Mouse (Mus musculus) liver, adult (tissue): Measurements from ENCODE around the gene Foxm1.

Source experiments
- GATA4 ChIP-seq: IDR thresholded peaks from 2 replicates; pipeline ENCODE4 v1.6.1; 2014; ENCODE audit warnings: mild to moderate bottlenecking, low read length; ENCODE audit not compliant: insufficient replicate concordance

Foxm1 gene

DNA sequence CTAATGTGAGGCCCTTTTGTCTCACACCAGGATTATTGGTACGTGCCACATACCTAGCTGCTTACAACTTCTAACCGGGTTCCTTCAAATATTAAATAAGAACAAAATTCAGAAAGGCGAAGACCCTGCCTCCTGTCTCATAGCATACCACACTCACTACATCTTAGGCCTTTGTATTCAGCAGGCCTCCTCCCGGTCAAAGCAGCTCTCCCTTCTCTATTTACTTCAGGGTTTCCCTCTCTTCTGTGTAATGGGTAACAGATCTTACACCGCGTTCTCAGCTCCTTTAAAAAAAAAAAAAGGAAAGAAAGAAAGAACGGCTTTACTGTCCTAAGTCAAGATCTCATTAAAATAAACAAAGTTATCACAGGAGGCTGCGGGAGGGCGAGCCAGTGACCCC lies 866 bp upstream of the Foxm1 start:
- no peak for TF ChIP-seq GATA4

DNA sequence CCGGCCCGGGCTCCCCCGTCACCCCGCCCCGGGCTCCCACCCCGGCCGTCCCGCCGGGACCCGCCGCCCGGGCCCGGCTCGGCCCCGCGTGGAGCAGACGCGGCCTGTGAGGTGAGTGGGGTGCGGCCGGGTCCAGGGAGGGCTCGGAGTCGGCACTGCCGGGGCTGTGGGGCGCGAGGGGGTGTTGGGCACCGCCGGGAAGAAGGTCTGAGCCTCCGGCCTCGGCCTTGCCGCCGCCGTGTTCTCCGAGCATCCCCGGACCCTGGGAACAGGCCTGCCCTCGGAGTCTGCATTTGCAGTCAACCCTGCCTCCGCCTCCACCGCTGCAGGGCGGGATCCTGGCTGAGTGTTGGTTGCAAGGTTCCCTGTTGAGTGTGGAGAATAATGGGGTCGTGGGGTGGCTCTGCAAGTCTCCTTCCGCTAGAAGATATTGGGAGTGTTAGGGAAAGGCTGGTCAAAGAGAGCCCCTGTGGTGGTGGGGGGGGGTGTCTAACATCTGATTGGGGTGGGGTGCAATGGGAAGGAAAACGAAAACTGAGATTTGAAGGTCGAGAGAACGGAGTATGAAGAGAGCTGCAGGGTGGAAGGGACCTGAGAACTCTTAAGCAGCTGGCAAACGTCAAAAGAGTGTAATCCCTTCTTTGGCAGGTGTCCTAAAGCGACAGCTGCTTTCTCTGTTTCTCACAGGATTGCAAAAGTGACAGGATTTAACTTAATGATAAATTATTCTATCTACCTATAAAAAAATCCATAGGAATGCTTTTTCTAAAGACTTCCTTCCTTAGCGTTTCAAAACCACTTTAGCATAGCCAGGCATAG lies 449 bp downstream of the Foxm1 start:
- TF ChIP-seq GATA4, result no peak

DNA sequence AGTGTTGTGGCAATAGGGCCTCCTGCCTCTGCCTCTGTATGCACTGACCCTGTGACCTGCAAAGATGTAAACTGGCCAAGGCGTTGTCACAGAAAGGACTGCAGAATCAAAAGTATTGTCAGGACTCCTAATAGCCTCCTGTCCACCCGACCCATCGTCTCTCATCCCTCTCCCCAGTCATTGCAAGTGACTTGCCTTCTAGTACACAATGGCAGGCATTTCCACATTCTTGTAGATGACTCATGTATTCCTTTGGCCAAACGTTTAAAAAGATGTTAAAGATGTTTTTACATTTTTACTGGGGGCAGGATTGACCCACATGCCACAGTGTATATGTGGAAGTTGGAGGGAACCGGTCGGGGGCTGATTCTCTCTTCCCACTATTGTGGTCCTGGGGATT lies 2.0 kb downstream of the Foxm1 start:
- no peak for TF ChIP-seq GATA4

DNA sequence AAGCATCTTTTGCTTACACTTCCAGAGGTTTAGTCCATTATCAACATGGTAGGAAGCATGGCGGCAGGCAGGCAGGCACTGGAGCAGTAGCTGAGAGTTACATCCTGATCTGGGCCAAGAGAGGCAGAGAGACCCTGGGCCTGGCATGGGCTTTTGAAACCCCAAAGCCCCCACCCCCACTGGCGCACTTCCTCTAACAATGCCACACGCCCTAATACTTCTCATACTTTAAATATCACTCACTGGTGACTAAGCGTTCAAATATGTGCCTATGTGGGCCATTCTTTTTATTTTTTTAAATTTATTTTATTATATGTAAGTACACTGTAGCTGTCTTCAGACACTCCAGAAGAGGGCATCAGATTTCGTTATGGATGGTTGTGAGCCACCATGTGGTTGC lies 3.7 kb downstream of the Foxm1 start:
- TF ChIP-seq GATA4, result no peak

DNA sequence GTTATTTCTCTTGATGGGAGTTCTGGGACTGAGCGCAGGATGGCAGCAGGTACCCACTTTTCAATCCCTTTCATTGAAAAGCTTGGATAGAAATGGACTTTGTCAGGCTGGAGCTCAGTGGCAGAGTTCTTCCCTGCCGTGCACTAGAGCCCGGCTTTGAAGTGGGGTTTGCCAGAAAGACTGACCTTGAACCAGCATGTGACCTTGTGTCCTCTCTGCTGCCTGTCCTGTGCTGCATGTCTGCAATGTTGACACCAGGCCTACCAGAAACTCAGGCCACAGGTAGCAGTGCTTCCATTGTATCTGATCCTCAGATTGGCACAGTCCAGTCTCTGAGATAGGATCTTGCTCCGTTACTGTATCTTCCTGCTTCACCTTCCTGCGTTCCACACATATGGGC lies 7.3 kb downstream of the Foxm1 start:
- no peak for TF ChIP-seq GATA4

DNA sequence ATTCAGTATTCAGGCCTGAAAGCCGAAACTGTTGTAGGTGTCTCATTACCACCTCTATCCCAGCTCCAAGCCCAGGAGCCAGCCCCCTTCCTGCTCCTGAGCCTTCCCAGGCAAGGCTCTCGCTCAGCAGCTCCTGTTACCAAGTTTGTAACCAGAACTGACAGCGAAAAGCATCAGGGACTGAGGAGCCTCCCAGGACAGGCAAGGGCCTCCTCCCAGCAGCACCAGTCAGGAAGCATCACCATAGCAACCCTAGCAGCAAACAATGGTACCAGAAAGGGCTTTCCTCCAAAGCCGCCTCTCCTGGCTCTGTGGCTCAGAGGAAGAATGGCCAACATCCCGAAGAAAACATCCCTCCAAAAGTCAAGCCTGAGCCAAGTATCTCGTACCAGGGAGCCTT lies 12.4 kb downstream of the Foxm1 start, which contains the start of the genes Tex52 and Gm44596:
Gene Tex52 (plus strand): TSS at position 265 of the 400 bp plus-strand sequence.
Gene Gm44596 (plus strand): TSS at position 312 of the 400 bp plus-strand sequence.
- no peak for TF ChIP-seq GATA4

DNA sequence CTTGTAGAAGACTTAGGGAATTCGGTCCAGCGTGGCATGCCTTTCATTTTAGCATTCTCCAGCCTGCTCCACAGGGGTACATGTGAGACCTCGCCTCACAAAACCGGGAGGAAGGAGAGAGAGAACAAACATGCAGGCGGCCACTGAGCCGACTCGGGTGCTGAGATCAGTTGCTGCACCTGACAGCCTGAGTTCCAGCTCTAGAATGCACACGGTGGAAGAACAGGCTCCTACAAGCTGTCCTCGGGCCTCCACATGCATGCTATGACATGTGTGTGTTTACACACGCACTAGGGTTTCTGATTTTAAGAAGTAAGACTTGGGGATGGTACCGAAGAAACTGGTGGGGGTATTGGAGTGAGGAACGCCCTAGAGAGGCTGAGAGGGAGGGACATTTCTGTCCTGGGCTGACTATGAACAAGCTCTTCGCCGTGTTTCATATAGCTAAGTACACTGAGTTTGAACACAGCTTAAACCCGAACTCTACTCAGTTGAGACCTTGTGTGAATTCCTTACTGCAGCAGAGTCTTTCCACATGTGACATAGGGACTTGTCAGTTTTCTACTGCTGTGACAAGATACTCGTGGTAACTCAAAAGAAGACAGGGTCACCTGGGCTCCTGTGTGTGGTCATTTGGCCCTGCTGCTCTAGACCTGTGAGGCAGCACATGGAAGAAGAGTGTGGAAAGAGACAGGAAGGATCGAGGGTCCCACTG lies 13.8 kb downstream of the Foxm1 start:
- no peak for TF ChIP-seq GATA4

DNA sequence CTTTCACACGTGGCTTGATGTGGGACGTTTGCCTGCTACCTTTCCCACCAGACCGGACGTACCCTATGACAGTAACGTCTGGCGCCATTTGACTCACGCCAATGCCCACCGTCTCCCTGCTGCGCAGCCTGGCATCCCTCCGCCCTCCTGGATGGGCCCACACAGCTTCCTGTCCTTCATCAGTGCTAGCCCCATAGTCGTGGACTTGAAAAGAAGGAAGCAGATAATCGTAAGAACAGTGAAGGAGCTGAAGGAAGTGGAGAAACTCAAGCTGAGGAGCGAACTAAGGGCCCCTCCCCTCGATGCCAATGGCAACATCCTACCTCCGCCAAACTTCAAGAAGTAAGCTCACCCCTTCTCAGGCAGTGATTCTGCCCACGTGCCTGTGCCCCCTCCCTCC lies 16.9 kb downstream of the Foxm1 start:
- TF ChIP-seq GATA4, result no peak

DNA sequence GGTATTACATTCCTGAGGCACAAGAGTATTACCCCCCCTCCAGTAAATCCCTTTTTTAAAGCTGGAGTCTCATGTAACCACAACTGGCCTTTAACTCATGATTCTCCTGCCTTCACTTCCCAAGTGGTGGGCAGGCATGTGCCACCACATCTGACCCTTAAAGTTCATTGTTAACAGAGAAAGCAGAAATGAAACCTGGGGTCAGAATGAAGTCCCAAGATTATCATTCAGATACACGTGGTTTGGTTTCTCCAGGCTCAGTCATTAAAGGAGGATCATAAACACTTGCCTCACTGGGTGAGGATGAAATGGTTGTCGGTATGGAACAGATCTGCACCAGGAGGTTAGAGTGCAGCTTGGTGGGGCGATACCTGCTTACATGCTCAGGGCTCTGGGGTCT lies 18.5 kb downstream of the Foxm1 start:
- no peak for TF ChIP-seq GATA4

DNA sequence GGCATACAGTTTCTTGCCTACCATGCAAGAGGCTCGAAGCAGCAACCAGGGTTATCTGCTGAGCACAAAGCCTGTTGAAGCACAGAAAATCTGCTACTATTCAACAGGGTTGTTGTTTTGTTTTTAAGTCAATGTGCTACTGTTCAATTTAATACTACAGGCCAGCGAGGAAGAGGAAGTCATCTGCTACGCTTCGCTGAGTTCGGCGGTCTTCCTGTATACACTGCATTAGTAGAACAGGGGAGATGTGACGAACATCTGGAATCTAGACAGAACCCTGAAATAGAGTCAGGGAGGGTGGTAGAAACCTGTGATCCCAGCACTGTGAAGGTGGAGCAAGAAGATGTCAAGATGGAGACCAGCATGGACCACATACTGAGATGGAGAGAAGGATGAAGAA lies 21.0 kb downstream of the Foxm1 start:
- no peak for TF ChIP-seq GATA4

DNA sequence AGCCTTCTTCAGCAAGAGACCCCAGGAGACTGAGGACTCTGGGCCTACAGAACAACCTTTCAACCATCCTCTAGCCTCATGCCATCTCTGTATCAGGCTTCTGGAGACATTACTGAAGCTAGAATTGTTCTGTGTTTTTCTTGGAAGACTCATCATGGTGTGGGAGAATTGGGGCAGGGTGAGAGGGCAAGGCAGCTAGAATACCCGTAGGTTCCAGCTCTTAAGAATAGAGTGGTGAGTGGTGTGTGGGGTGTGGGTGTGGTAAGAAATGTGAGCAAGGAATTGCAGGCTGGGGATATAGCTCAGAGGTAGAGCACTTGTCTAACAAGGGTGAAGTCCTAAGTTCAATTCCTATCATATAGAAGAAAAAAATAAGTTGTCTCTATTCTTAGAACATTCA lies 22.3 kb downstream of the Foxm1 start:
- no peak for TF ChIP-seq GATA4

DNA sequence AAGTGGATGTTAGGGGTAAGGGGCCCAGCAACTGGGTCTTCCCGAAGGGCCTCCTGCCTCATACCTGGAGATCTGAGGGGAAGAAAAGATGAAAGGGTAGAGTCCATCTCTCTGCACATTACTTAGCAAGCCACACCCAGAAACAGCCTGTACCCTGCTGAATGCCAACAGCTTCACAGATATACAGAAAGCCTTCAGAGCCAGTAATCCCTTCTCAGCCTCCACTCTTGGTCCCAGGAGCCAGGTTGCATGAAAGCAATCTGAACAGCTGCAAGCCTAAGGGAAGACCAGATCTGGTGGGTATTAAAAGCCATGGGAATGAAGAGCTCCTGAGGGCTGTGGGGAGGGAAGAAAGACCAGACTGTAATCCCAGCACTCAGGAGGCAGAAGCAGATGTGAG lies 26.4 kb downstream of the Foxm1 start:
- TF ChIP-seq GATA4, result no peak

DNA sequence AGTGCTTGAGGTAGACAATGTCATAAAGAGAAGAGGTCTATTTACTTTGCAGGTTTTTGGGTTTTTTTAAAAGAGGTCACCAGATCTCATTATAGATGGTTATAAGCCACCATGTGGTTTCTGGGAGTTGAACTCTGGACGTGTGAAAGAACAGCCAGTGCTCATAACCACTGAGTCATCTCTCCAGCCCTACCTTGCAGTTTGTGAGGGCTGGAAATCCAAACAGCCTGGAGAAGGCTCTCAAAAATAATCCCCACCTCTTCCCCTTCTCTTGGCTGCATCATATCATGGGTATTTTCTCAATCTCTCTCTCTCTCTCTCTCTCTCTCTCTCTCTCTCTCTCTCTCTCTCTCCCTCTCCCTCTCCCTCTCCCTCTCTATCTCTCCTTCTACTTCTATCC lies 27.9 kb downstream of the Foxm1 start:
- TF ChIP-seq GATA4, result no peak

DNA sequence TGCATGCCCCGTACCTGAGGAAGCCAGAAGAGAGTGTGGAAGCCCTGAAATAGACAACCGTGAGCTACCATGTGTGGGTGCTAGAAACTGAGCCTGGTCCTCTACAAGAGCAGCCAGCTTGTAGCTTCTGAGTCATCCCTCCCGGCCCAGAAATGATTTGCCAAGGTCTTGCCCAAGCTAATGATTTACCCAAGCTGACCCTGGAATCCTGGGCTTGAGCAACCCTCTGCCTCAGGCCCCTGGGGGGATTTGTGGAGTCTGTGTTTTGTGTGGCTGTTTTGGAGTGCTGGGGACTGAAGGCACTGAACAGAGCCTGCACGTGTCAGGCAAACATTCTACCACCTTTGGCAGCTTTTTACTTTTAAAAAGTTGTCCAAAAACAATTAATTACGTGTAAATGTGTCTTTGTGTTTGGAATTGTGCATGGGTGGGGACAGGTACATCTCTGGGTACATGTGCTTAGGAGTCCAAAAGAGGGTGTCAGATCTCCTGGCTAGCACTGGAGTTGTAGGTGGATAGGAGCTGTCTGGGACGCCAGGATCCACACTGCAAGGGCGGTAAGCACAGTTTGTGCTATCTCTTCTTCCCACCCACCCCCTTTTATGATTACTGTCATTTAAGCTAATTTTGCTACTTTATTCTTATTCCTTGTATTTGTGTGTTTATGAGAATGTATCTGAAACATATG lies 35.0 kb downstream of the Foxm1 start:
- no peak for TF ChIP-seq GATA4

DNA sequence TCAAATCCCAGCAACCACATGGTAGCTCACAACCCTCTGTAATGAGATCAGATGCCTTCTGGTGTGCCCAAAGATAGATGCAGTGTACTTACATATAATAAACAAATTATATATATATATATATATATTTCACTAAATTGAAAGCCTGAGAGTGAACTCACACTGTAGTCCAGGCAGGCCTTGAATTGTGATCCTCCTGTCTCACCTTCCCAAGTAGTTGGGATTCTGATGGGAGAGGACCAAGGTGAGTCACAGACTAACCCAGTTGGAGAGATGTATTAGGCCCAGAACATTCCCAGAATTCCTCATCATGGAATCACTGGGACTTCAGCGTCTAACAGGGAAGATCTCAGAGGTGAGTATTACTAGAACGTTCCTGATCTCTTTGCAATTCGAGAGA lies 36.2 kb downstream of the Foxm1 start, which contains the start of gene Nrip2:
Gene Nrip2 (plus strand): TSS at position 301 of the 400 bp plus-strand sequence.
- no peak for TF ChIP-seq GATA4
